Mouse (Mus musculus) CH12.LX (cell line): ENCODE data around the gene Arhgap25. TPM values are rescaled to one million over a fixed set of nuclear protein-coding genes. Genes with fewer than 3 reads are reported as not detected.

Source experiments
- DNase-seq: peaks from one replicate; pipeline ENCODE4 v3.0.0-alpha.2; 2013; ENCODE audit errors: extremely low read depth
- H3K27ac ChIP-seq: 2 replicates; pipeline ENCODE4 v1.5.1; 2012; ENCODE audit warnings: low read depth, mild to moderate bottlenecking, control low read depth, moderate library complexity; ENCODE audit not compliant: insufficient read depth
- H3K27me3 ChIP-seq: replicated peaks from 2 replicates; pipeline ENCODE3; 2012; ENCODE audit warnings: inconsistent platforms
- H3K36me3 ChIP-seq, 2 experiments: replicated peaks in 1 of 2; 2 replicates each; pipeline versions ENCODE3 to v1.6.1; 2012; ENCODE audit warnings: inconsistent platforms in 1 of 2, low read length in 1 of 2, mild to moderate bottlenecking in 1 of 2, mixed read lengths in 1 of 2, moderate library complexity in 1 of 2; ENCODE audit not compliant: control insufficient read depth in 1 of 2, insufficient read depth in 1 of 2
- H3K4me1 ChIP-seq, 2 experiments: 2 replicates each; pipeline ENCODE4 v1.6.1; 2012; ENCODE audit warnings: inconsistent platforms in 1 of 2, moderate library complexity in 1 of 2; ENCODE audit not compliant: insufficient read depth in 2 of 2, control insufficient read depth in 1 of 2
- H3K4me2 ChIP-seq: 2 replicates; pipeline ENCODE4 v1.6.1; 2012; ENCODE audit warnings: low read depth, mild to moderate bottlenecking, control low read depth; ENCODE audit not compliant: poor library complexity, insufficient read depth, severe bottlenecking
- H3K4me3 ChIP-seq, 3 experiments: fragments of 150-350 bp in 1 of 3; sonication (generic) in 1 of 3; replicated peaks in 1 of 3; 2 replicates each; pipeline versions ENCODE3 to v1.5.1; 2011 to 2012; ENCODE audit warnings: low read depth in 2 of 3, low read length in 2 of 3, mild to moderate bottlenecking in 2 of 3, moderate library complexity in 2 of 3, control low read depth in 1 of 3, improper control_type of control experiment in 1 of 3, inconsistent platforms in 1 of 3, mixed read lengths in 1 of 3; ENCODE audit not compliant: poor library complexity in 1 of 3
- H3K79me2 ChIP-seq: replicated peaks from 2 replicates; pipeline ENCODE4 v1.6.1; 2012; ENCODE audit warnings: mild to moderate bottlenecking, moderate library complexity; ENCODE audit not compliant: control insufficient read depth, poor library complexity, insufficient read depth, severe bottlenecking; ENCODE audit errors: extremely low read depth
- H3K9ac ChIP-seq: 2 replicates; pipeline ENCODE4 v1.6.1; 2012; ENCODE audit warnings: low read depth, mild to moderate bottlenecking, control low read depth, moderate library complexity; ENCODE audit not compliant: insufficient read depth
- H3K9me3 ChIP-seq: replicated peaks from 2 replicates; pipeline ENCODE3; 2012; ENCODE audit warnings: low read length, inconsistent platforms, mixed read lengths
- ELF1 ChIP-seq: IDR thresholded peaks from 2 replicates; pipeline ENCODE4 v1.6.1; 2014; ENCODE audit warnings: low read depth, mild to moderate bottlenecking, inconsistent platforms, low read length, improper control_type of control experiment
- HCFC1 ChIP-seq: IDR thresholded peaks from 2 replicates; pipeline ENCODE4 v1.6.1; 2012; ENCODE audit warnings: low read depth, mild to moderate bottlenecking, inconsistent platforms, low read length, improper control_type of control experiment
- JUN ChIP-seq: IDR thresholded peaks from 2 replicates; pipeline ENCODE4 v1.6.1; 2011; ENCODE audit warnings: low read depth, mild to moderate bottlenecking, low read length, improper control_type of control experiment, moderate library complexity; ENCODE audit not compliant: insufficient read depth
- MAX ChIP-seq: IDR thresholded peaks from 2 replicates; pipeline ENCODE4 v1.6.1; 2011; ENCODE audit warnings: low read length, improper control_type of control experiment
- POLR2A ChIP-seq: IDR thresholded peaks from 2 replicates; pipeline ENCODE4 v1.6.1; 2011; ENCODE audit warnings: low read depth, mild to moderate bottlenecking, improper control_type of control experiment, low read length
- RAD21 ChIP-seq: IDR thresholded peaks from 2 replicates; pipeline ENCODE4 v1.6.1; 2011; ENCODE audit warnings: low read depth, mild to moderate bottlenecking, low read length, improper control_type of control experiment, moderate library complexity
- SIN3A ChIP-seq: IDR thresholded peaks from 2 replicates; pipeline ENCODE4 v1.6.1; 2012; ENCODE audit warnings: low read length, improper control_type of control experiment, inconsistent platforms
- SMC3 ChIP-seq: IDR thresholded peaks from 2 replicates; pipeline ENCODE4 v1.6.1; 2011; ENCODE audit warnings: low read depth, low read length, improper control_type of control experiment
- TBP ChIP-seq: conservative IDR thresholded peaks from 2 replicates; pipeline ENCODE4 v1.6.1; 2011; ENCODE audit warnings: low read depth, low read length, improper control_type of control experiment
- UBTF ChIP-seq: IDR thresholded peaks from 2 replicates; pipeline ENCODE4 v1.6.1; 2012; ENCODE audit warnings: low read depth, mild to moderate bottlenecking, inconsistent platforms, low read length, improper control_type of control experiment, moderate library complexity
- USF1 ChIP-seq: IDR thresholded peaks from 2 replicates; pipeline ENCODE4 v1.6.1; 2014; ENCODE audit warnings: low read depth, mild to moderate bottlenecking, inconsistent platforms, low read length, improper control_type of control experiment
- USF2 ChIP-seq: conservative IDR thresholded peaks from 2 replicates; pipeline ENCODE4 v1.6.1; 2011; ENCODE audit warnings: low read depth, low read length, improper control_type of control experiment
- dilution Hi-C: fragments of 300-500 bp; cut with MboI; formaldehyde crosslinking; loops from 2 replicates; pipeline ENCODE4 v1.14.3; 2020; ENCODE audit warnings: low sequenced_read_pairs; ENCODE audit not compliant: extremely low pct_unique_long_range_greater_than_20kb, extremely low pct_ligation_motif_present
- in situ Hi-C: fragments of 300-500 bp; cut with MboI; formaldehyde crosslinking; loops from 3 replicates; pipeline ENCODE4 v1.14.3; 2019; ENCODE audit warnings: low sequenced_read_pairs, low pct_ligation_motif_present, low pct_unique_long_range_greater_than_20kb, mixed read lengths
- polyA plus RNA-seq: library from polyadenylated mRNA; unstranded; fragments of >175 nt; gene quantifications from 2 replicates; pipeline ENCODE4 v1.2.1, GENCODE M21; 2012; ENCODE audit warnings: low read depth; ENCODE audit not compliant: insufficient read length
- total RNA-seq, 2 experiments: library from RNA; depleted of rRNA; stranded (reverse); fragments of 300-350 nt in 1 of 2; fragments of >200 nt in 1 of 2; gene quantifications; 2 replicates each; pipeline ENCODE4 v1.2.3; 2012 to 2014

The Arhgap25 gene
- total and polyA plus RNA-seq, 3 experiments, result 11.7 to 16.5 (median 12.5) TPM

DNA sequence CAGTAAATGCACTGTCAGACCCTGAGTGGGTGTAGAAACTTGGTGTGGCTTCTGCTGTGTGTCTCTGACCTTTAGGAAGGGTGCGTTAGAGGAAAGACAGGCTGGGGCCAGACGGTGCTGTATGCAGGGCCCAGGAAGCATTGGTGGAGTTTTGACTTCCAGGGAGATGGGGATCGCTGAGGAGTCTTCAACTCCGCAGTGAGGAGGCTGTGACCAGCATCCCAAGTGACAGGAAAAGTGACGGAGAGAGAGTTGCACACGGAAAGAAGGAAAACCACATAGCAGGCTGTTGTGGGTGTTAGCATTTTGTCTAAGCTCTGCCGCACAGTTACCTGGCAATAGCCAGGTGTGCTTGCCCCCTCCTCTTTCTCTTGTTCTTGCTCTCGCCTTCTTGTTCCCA lies 3.2 kb upstream of the Arhgap25 start:
- Histone ChIP-seq H3K27ac (no peak overlapping the region), H3K79me2 (peaks cover 11% of the 10 kb centered on the region), H3K4me2 (no peak overlapping the region), H3K9ac (no peak overlapping the region), H3K4me3 (no peak overlapping the region), H3K36me3 (no peaks in the 10 kb centered on the region), H3K27me3 (peaks cover 13% of the 10 kb centered on the region), H3K4me1 (peaks cover 25 to 62% of the 10 kb centered on the region in 2 experiments), H3K9me3 (no peaks in the 10 kb centered on the region)
- TF ChIP-seq RAD21, result no peak
- TF ChIP-seq JUN, result no peak
- TF ChIP-seq SMC3, result no peak
- dilution Hi-C loops (no loop called here), in situ Hi-C loops (no loop called here)
- DNase-seq, result no peak

DNA sequence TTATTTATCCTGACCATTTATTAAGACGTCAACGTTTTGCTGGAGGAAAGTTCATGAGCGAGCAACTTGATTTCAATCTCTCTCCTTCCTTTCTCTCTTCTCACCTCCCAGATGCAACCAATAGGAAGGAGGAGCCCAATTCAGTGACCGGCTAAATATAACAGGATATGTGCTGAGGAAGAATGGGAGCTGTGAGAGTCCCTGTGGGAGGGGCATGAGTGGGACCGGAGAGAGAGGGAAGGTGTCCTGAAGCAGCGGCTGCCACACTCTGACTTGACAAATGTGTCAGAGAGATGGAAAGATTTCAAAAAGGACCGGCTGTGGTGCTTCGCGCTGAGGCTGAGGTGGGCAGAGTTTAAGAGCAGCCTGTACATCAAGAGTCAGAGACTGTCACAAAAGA lies 2.6 kb upstream of the Arhgap25 start:
- Histone ChIP-seq H3K4me1 (peaks cover 20 to 60% of the 10 kb centered on the region in 2 experiments), H3K27me3 (peaks cover 13% of the 10 kb centered on the region), H3K9me3 (no peaks in the 10 kb centered on the region), H3K79me2 (peaks cover 14% of the 10 kb centered on the region), H3K4me2 (no peak overlapping the region), H3K27ac (no peak overlapping the region), H3K36me3 (no peaks in the 10 kb centered on the region), H3K4me3 (no peak overlapping the region), H3K9ac (no peak overlapping the region)
- TF ChIP-seq MAX, result no peak
- DNase-seq, result no peak
- dilution Hi-C loops (no loop called here), in situ Hi-C loops (no loop called here)

DNA sequence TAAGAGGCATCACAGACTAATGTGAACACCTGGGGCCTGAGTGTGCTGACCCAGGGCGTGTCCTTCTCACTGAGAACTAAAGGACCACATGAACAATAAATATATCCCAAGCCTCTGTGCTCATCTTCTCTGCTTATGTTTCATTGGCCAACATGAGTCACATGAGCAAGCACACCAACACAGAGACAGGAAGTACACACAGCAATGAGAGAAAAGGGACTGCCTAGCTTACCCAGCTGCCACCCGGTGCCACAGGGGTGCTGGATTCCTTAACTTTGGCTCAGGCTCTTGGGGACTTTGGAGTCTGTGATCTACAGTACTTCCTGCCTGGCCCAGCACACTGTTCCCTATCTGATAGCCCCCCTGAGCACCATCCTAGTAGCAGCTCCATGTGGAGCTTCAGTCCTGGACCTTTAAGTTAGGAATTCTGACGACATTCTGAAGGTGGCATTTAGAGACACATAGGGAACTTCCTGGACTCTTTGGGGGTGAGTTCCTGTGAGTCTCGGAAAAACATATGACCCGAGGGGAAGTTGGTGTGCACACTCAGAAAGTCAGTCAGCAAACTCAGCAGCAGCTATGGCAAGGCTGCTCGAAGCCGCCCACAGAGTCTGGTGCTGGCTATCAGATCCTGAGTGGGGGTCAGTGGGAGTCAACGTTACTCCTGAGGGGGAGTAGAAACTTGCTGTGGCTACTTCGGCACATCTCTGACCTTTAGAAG lies 2.0 kb upstream of the Arhgap25 start:
- Histone ChIP-seq H3K9ac (peak overlapping the region; percentile 46; the same call in 1 of the 2 replicates), H3K4me2 (peak overlapping the region; percentile 59), H3K27me3 (peaks cover 11% of the 10 kb centered on the region), H3K36me3 (no peaks in the 10 kb centered on the region), H3K9me3 (no peaks in the 10 kb centered on the region), H3K4me1 (peaks cover 15 to 60% of the 10 kb centered on the region in 2 experiments), H3K27ac (no peak overlapping the region), H3K4me3 (peak overlapping the region in 1 of 3 experiments; percentile 9)
- DNase-seq, result peak; percentile 70
- dilution Hi-C loops (no loop called here), in situ Hi-C loops (no loop called here)
- TF ChIP-seq MAX (peak; percentile 86), USF2 (peak; percentile 94), SMC3 (no peak), SIN3A (no peak), UBTF (no peak), USF1 (peak; percentile 92), POLR2A (peak; percentile 72), HCFC1 (no peak), ELF1 (peak; percentile 89), TBP (peak; percentile 78)
- TF ChIP-seq, all 38 proteins: peak for 6
- peaks cover 18% of the 10 kb centered on the region for H3K79me2 ChIP-seq
